20 mouse cellular contexts compared by ENCODE assay signal in the genomic region with DNA sequence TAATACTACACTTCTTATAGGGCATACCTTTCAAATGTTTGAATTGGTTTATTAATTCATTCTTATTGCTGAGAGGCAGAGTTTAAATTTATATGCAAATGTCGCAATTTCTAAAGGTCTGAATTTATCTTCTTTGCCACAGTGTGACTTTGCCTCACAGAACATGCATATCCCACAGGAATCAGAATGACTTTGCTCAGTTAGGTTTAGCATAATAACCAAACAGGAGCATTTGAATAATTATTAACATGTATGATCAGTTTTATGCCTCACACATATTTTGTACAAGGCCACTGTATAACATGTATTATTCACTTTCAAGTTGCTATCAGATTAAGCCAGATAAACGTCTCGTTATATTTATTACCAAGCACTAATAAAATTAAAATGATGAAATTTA.
DNase-seq lines count a peak whose midpoint lies in the region; ATAC-seq and TF ChIP-seq lines count a peak whose summit lies in the region.
"Had no signal": no experiment of that assay in that cellular context is flagged by ENCODE, and none has a peak within 500 bp of the region (broad histone marks: within the 10 kb centered on the region; RNA-seq: fewer than 3 reads in every experiment).

No protein-coding gene starts in this region.

- no peaks in the 10 kb centered on the region for H3K27me3 ChIP-seq in midbrain, embryonic 14.5 days (ENCODE audit: control insufficient read depth, insufficient read depth, low read length)
- no peaks in the 10 kb centered on the region for H3K27me3 ChIP-seq in midbrain, postnatal 0 days (ENCODE audit: insufficient read depth, low read length)
- H3K27me3 ChIP-seq in midbrain, embryonic 16.5 days (ENCODE audit: control insufficient read depth, insufficient read depth, low read depth, low read length), result no peaks in the 10 kb centered on the region
- H3K27me3 ChIP-seq in heart, embryonic 11.5 days (ENCODE audit: control insufficient read depth, insufficient read depth, low read length), result no peaks in the 10 kb centered on the region
- H3K27me3 ChIP-seq: embryonic facial prominence, embryonic 13.5 days; embryonic facial prominence, embryonic 15.5 days; forebrain, embryonic 12.5 days had no signal

- no peak overlapping the region for H3K4me2 ChIP-seq in midbrain, embryonic 14.5 days (ENCODE audit: low read length)
- H3K4me2 ChIP-seq in midbrain, postnatal 0 days (ENCODE audit: low read depth, low read length, poor library complexity, severe bottlenecking), result no peak overlapping the region
- no peak overlapping the region for H3K4me2 ChIP-seq in midbrain, embryonic 16.5 days (ENCODE audit: low read length)
- no peak overlapping the region for H3K4me2 ChIP-seq in heart, embryonic 11.5 days
- H3K4me2 ChIP-seq: embryonic facial prominence, embryonic 13.5 days; embryonic facial prominence, embryonic 15.5 days; forebrain, embryonic 12.5 days had no signal

- H3K27ac ChIP-seq in midbrain, embryonic 14.5 days (replicated peaks; ENCODE audit: low read depth, low read length), result no peak overlapping the region
- H3K27ac ChIP-seq in midbrain, postnatal 0 days (ENCODE audit: low read depth, low read length), result no peak overlapping the region
- no peak overlapping the region for H3K27ac ChIP-seq in midbrain, embryonic 16.5 days (ENCODE audit: low read length)
- H3K27ac ChIP-seq in heart, embryonic 11.5 days (ENCODE audit: low read depth, low read length), result no peak overlapping the region
- H3K27ac ChIP-seq: embryonic facial prominence, embryonic 13.5 days; embryonic facial prominence, embryonic 15.5 days; forebrain, embryonic 10.5 days; forebrain, embryonic 12.5 days had no signal

- H3K4me1 ChIP-seq in midbrain, embryonic 14.5 days (ENCODE audit: control insufficient read depth, insufficient read depth, low read length), result no peaks in the 10 kb centered on the region
- H3K4me1 ChIP-seq in midbrain, postnatal 0 days (ENCODE audit: insufficient read depth, low read length), result no peaks in the 10 kb centered on the region
- H3K4me1 ChIP-seq in midbrain, embryonic 16.5 days (ENCODE audit: control insufficient read depth, insufficient read depth, low read length), result no peaks in the 10 kb centered on the region
- H3K4me1 ChIP-seq in heart, embryonic 11.5 days (ENCODE audit: control insufficient read depth, insufficient read depth, low read length), result no peaks in the 10 kb centered on the region
- H3K4me1 ChIP-seq: embryonic facial prominence, embryonic 13.5 days; embryonic facial prominence, embryonic 15.5 days; forebrain, embryonic 10.5 days; forebrain, embryonic 12.5 days had no signal

- H3K9me3 ChIP-seq in midbrain, embryonic 14.5 days (ENCODE audit: control insufficient read depth, low read length), result no peaks in the 10 kb centered on the region
- H3K9me3 ChIP-seq in midbrain, postnatal 0 days (ENCODE audit: low read length), result no peaks in the 10 kb centered on the region
- H3K9me3 ChIP-seq in midbrain, embryonic 16.5 days (replicated peaks; ENCODE audit: control insufficient read depth, low read length, poor library complexity, severe bottlenecking), result no peaks in the 10 kb centered on the region
- H3K9me3 ChIP-seq in heart, embryonic 11.5 days (replicated peaks; ENCODE audit: control insufficient read depth, low read length), result no peaks in the 10 kb centered on the region
- H3K9me3 ChIP-seq: embryonic facial prominence, embryonic 13.5 days; embryonic facial prominence, embryonic 15.5 days; forebrain, embryonic 10.5 days; forebrain, embryonic 12.5 days had no signal

- DNase-seq in midbrain, embryonic 14.5 days, result peak; percentile 53
- DNase-seq in midbrain, postnatal 0 days (ENCODE audit: low spot score), result no peak
- DNase-seq in brain, embryonic 14.5 days (ENCODE audit: low read depth), result peak; percentile 57
- DNase-seq: adrenal gland, adult 2 months; adrenal gland, postnatal 10 days; adrenal gland, postnatal 25 days; cerebellum, adult 11-12 months; cerebellum, adult 2 months; cerebellum, adult 9-10 months; cerebellum, postnatal 10 days; cerebellum, postnatal 25 days had no signal

- 52% methylated on average over 3 of the region's 3 CpGs for WGBS in midbrain, embryonic 14.5 days
- 60% methylated on average over 3 of the region's 3 CpGs for WGBS in midbrain, postnatal 0 days
- 52% methylated on average over 3 of the region's 3 CpGs for WGBS in midbrain, embryonic 16.5 days
- 72% methylated on average over 3 of the region's 3 CpGs for WGBS in heart, embryonic 11.5 days (ENCODE audit: insufficient replicate concordance)

- peak; percentile 57; the same call in 1 of the 2 replicates for ATAC-seq in midbrain, embryonic 14.5 days (ENCODE audit: low FRiP score, low TSS enrichment)
- ATAC-seq in midbrain, postnatal 0 days (ENCODE audit: low FRiP score), result no peak
- peak; percentile 76 for ATAC-seq in midbrain, embryonic 16.5 days
- ATAC-seq in heart, embryonic 11.5 days (replicated peaks; ENCODE audit: insufficient number of reproducible peaks, low FRiP score, low TSS enrichment), result no peak
- ATAC-seq: forebrain, embryonic 14.5 days; forebrain, embryonic 16.5 days had no signal

- no peak for TF ChIP-seq CTCF in midbrain, postnatal 0 days (IDR thresholded peaks at IDR 0.05)
- TF ChIP-seq CTCF in brain, embryonic 14.5 days (IDR thresholded peaks at IDR 0.05; ENCODE audit: borderline replicate concordance, extremely low read depth, insufficient read depth, insufficient read length), result no peak

- no peak overlapping the region for H3K9ac ChIP-seq in midbrain, embryonic 14.5 days (replicated peaks; ENCODE audit: low read length)
- H3K9ac ChIP-seq in midbrain, postnatal 0 days (replicated peaks; ENCODE audit: low read length, poor library complexity, severe bottlenecking), result no peak overlapping the region
- no peak overlapping the region for H3K9ac ChIP-seq in midbrain, embryonic 16.5 days (ENCODE audit: low read depth, low read length)
- no peak overlapping the region for H3K9ac ChIP-seq in heart, embryonic 11.5 days (ENCODE audit: low read depth, low read length)
- H3K9ac ChIP-seq: embryonic facial prominence, embryonic 13.5 days; embryonic facial prominence, embryonic 15.5 days; forebrain, embryonic 12.5 days had no signal

- TF ChIP-seq POLR2A in brain, embryonic 14.5 days (IDR thresholded peaks at IDR 0.05; ENCODE audit: borderline replicate concordance, extremely low read depth, insufficient read depth, insufficient read length, poor library complexity, severe bottlenecking), result no peak

- no peaks in the 10 kb centered on the region for H3K36me3 ChIP-seq in midbrain, embryonic 14.5 days (ENCODE audit: control insufficient read depth, insufficient read depth, low read length)
- H3K36me3 ChIP-seq in midbrain, postnatal 0 days (ENCODE audit: insufficient read depth, low read length), result no peaks in the 10 kb centered on the region
- H3K36me3 ChIP-seq in midbrain, embryonic 16.5 days (ENCODE audit: control insufficient read depth, insufficient read depth, low read length), result no peaks in the 10 kb centered on the region
- no peaks in the 10 kb centered on the region for H3K36me3 ChIP-seq in heart, embryonic 11.5 days (ENCODE audit: control insufficient read depth, insufficient read depth, low read length)
- H3K36me3 ChIP-seq: embryonic facial prominence, embryonic 13.5 days; embryonic facial prominence, embryonic 15.5 days; forebrain, embryonic 10.5 days; forebrain, embryonic 12.5 days had no signal

- H3K4me3 ChIP-seq in midbrain, embryonic 14.5 days (replicated peaks; ENCODE audit: low read depth, low read length), result no peak overlapping the region
- no peak overlapping the region for H3K4me3 ChIP-seq in midbrain, postnatal 0 days (ENCODE audit: low read depth, low read length)
- no peak overlapping the region for H3K4me3 ChIP-seq in midbrain, embryonic 16.5 days (ENCODE audit: low read depth, low read length)
- no peak overlapping the region for H3K4me3 ChIP-seq in heart, embryonic 11.5 days (ENCODE audit: low read depth, low read length)
- H3K4me3 ChIP-seq: embryonic facial prominence, embryonic 13.5 days; embryonic facial prominence, embryonic 15.5 days; erythroblast, embryonic 14.5 days; forebrain, embryonic 10.5 days; forebrain, embryonic 12.5 days had no signal

Comparison
In these comparisons a context has a peak if more than half of its experiments do, and no peak if none do; other contexts are left out.
1. ATAC-seq: peak in midbrain, embryonic 14.5 days (single experiment) and midbrain, embryonic 16.5 days (single experiment); none in midbrain, postnatal 0 days (single experiment) and heart, embryonic 11.5 days (single experiment).